Mouse (Mus musculus) B cell, adult 2 months (primary cell): ENCODE measurements around the gene Alg9.
"Not testable (repeated sequence)": the region's sequence is repeated elsewhere in the genome, so short reads cannot be mapped to it uniquely, and the experiment has no call there.

Source experiments
- DNase-seq, 2 experiments: peaks; one replicate each; pipeline ENCODE4 v3.0.0; 2022

The Alg9 gene

DNA sequence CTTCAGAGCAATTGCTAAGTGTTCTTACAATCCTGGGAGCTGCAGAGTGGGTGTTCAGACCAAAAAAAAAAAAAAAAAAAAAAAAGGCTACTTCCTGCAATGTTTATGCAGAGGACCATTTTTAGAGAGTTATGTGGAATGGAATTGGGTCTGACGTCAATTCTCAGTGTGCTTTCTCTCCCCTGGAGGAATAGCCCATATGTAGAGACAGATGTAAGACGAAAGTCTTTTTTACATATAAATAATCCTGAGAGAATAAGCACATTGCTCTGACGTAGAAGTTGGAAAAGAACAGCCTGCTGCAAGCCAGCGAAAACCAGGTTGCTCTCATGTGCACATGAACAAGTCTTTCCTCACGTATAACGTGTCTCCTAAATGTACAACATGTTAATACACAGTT, 44.9 kb downstream of the Alg9 start:
- no peak for DNase-seq

DNA sequence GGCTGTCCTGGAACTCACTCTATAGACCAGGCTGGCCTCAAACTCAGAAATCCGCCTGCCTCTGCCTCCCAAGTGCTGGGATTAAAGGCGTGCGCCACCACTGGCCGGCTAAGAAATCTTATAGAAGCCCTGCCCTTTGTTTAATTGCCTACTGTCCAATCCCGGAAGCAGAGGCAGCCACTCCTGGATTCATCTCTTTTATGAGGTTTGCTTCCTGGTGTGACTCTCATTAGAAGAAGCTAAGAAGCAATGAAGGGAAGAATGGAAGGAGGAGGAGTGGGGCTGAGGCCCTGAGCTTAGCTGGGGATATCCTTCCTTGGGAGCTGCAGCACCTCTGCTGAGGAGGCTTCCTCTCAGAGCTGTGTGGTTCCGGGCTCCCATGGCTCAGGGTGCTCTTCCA, 46.8 kb downstream of the Alg9 start:
- no peak for DNase-seq

DNA sequence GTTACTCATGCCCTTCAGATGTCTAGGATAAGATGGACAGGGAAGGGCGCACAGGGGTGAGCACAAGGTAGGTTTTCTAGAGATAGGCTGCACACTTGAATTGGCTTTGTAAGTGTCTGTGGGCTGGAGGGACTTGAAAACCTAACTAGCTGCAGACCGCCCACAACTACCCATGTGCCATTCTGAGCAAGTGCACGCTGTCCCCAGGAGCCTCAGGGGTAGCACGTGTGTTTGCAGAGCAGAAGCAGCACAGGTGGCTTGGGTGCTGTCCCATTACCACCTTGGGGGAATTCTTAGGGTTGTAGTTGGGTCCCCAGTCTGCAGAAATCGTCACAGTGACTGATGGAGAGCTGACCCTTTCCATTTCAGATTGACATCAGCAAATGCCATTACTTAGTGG, 47.4 kb downstream of the Alg9 start:
- DNase-seq: no peak

DNA sequence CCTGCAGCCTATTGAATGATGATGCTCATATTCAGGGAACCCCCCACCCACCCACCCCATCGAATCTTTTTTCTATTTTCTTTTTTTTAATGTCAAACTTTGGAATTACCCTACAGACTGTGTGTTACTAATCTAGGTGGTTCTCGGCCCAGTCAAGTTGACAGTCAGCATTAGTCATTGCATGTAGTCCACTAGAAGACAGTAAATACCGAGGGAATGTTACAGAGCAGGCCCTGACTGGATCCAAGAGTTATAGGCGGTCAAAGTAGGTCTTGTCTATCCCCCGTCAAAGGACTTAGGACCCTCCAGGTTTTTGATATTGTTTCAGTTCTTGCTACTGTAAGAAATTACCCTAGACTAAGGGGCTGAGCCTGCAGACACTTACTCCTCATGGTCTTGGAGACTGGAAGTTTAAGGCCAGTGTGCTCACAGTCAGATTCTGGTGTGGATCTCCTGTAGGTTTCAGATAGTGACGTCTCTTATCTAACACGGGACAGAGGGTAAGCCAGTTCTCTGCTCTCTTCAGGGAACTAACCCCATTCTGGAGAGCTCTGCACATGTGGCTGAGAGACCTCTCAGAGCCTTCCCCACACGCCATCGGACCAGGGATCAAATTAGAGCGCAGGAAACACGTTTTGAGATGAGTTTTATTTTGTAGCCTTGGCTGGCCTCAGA, 49.1 kb downstream of the Alg9 start:
- no peak for DNase-seq

DNA sequence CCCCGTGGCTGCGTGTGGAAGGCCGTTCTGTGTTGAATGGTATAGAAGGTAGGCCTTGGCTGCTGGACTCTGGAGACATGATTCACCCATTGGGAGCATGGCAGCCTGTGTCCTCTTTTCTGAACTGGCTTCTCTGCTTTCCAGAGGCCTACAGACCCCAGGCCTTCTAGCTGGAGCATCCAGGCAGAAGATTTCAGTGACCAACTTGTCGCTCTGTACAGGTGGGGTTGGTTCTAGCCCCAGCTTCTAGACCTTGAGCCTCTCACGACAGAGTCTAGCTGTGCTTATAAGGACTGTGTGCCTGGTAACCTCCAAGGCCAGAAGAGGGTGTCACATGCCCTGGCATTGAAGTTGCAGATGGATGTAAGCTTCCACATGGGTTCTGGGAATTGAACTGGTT, 56.7 kb downstream of the Alg9 start:
- DNase-seq: no peak

DNA sequence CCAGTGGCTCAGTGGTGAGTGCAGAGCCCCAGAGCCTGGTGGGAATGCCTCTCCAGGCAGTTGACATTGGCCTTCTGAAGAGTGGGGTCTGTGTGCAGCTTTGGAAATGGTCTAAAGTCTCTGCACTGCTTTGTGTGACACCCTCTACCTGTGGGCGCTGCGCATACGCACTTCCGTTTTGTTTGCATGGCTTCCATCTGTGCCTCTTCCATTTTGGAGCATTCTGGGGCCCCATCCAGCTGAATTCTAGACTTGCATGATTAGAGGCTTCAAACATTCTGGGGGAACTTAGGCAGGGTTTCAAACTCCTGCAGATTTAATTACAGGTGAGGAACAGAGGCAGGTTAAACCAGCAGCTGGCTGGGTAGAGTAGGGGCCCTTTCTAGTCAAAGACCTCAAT, 57.3 kb downstream of the Alg9 start:
- DNase-seq: no peak

DNA sequence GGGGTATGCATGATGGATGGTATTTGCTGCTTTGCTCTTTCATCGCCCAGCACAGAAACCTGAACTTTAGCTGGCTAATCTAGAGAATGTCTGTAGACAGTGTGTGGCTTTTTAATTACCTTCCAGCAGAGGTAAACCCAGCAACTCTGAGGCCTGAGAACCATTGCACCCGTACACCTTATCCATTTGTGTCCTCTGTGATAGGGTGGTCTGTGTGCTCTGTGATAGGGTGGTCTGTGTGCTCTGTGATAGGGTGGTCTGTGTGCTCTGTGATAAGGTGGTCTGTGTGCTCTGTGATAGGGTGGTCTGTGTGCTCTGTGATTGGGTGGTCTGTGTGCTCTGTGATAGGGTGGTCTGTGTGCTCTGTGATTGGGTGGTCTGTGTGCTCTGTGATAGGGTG, 57.8 kb downstream of the Alg9 start:
- DNase-seq: not testable (repeated sequence)

DNA sequence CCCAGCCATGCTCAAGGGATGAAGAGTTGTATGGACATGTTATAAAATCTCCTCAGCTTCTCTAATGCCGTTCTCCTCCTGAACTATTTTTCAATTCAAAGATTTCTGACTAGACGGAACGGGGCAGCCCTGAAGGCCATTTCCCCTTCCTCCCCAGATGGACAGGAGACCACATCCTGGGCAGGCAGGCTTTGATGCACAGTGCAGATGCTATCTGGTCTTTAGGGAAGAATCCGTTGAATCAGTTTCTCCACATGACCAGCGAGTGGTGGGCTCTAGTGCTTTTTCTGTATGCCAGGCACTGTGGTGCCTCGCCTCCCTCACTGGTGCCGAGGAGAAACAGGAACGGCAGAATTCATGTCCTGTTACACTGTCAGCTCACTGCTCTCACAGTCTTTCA, 59.0 kb downstream of the Alg9 start:
- DNase-seq: peak in 1 of 2 experiments; percentile 16

DNA sequence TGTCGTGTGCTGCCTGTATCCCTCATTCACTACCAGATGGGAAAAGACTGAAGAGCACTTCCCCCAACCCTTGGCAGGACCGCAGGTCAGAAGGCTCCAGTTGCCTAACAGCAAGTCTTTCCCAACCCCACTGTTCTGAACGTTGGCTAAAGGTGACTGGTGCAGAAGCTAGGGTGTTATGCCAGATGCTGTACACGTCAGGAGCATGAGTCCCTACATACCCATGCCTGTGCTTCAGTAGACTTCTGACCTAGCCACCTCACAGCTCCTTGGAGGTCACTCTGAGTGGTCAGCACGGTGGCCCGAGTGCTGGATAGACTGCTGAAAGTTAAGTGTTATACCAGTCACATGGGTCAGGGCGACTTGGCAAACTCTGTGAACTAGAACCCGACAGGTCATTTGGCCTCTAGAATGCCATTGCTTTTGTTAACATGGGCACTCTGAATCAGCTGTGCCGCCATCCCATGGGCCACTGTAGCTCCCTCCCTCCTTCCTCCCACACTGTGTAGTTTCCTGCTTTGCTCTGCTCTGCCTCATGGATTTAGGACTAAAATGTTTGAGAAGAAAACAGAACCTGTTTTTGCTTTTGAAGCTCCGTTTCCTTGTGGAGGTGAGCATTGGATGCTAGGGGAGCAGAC, 60.4 kb downstream of the Alg9 start:
- no peak for DNase-seq

DNA sequence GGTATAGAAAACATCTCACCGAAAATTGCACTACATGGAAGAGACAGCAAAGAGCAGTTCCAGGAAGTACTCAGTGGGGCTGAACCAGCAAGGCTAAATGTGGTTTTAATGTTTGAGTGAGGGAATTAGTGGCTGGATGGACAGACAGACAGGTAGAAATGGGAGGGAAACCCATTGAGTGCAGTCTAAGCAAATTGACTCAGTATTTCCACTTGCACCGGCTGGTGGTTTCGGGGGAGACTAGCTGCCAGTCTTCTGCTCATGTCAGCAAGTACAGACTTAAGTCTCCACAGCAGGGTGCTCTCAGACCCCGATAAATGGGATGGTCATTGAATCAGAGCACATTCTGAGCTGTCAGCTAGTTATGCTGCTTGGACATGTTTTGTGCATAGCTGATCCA, 61.3 kb downstream of the Alg9 start:
- no peak for DNase-seq

DNA sequence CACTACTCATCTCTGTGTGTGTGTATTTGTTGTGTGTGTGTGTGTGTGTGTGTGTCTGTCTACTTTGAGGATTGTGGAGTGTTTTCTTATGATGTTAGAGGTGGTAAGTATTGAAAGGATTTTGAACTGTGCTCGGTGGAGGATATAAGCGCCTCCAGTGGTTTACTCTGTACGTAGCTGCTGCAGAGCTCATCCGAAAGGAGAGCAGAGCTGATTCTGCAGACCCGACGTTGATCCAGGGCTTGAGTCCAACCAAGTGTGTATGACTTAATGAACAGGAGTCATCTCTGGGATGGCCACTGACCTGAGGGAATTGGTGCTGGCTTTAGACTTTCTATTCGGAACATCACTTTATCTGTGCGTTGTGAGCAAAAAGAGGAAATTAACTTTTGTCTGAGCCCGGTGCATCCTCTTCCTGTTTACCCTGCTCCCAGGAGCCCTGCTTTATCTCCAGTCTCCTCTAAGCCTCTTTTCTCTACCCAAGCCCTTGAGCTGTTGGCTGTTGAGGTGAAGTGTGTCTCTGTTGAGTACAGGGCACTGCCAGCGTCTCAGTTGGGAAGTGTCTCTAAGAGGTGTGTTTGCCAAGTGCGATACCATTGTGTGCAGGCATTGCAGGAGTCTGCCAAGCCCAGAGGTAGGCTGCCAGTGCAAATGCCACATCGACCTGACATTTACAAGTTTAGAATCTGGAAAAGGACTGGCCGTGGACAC, 66.4 kb downstream of the Alg9 start:
- DNase-seq: peak; percentile 43 to 46

DNA sequence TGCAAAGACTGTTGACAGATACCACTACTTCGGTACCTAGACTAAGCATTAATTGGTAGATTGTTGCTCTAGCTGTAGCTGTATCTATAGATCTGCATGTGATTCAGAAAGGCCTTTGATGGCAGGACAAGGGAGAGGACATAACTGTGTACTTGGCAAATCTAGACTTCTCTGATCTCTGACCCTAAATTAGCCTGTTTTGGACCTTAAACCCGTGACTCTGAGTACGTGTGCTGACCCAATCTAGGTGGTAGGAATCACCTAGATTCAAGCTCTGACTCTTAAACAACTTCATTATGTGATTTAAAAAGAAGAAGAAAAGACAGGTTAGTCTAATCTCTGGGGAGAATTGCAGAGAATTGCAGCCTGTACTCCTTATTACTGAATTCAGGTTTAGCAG, 70.3 kb downstream of the Alg9 start, which contains the start of gene Ppp2r1b:
Gene Ppp2r1b, plus strand, starts transcription at position 221 of the 400 bp plus-strand sequence.
- DNase-seq: no peak

DNA sequence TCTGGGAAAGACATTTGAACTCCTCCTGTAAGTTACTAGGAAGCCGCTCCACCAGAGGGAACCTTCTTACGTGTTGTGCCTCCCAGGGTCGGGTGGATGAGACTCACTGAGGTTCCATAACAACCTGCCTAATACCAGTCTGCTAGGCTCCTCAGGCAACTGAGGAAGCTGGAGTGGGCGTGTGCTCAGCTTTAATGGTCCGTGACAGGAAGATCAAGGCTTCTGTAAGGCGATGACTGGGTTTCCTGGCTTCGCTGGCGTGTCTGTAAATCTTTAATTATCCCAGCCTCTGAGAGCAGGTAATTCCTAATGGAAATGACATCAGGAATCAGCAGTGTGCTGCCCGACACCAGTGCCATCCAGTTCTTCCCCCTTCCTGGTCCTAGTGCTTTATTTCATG, 70.7 kb downstream of the Alg9 start:
- DNase-seq: no peak

DNA sequence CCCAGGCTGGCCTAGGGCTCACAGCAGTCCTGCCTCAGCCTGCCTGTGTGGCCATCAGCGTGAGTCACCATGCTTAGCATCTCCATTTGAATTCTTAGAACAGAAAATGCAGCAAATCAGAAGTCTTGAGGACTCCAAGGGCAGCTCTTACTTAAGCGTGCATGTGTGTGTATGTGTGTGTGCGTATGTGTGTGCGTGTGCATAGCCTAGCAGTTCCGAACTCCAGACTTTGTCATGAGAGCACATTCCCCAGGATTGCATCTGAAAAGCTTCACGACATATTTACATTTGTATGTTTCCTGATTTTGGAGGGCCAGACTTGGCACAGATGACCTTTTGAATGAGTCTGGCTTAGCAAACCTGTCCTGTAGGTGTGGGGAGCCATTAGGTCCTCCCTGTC, 72.3 kb downstream of the Alg9 start:
- no peak for DNase-seq

DNA sequence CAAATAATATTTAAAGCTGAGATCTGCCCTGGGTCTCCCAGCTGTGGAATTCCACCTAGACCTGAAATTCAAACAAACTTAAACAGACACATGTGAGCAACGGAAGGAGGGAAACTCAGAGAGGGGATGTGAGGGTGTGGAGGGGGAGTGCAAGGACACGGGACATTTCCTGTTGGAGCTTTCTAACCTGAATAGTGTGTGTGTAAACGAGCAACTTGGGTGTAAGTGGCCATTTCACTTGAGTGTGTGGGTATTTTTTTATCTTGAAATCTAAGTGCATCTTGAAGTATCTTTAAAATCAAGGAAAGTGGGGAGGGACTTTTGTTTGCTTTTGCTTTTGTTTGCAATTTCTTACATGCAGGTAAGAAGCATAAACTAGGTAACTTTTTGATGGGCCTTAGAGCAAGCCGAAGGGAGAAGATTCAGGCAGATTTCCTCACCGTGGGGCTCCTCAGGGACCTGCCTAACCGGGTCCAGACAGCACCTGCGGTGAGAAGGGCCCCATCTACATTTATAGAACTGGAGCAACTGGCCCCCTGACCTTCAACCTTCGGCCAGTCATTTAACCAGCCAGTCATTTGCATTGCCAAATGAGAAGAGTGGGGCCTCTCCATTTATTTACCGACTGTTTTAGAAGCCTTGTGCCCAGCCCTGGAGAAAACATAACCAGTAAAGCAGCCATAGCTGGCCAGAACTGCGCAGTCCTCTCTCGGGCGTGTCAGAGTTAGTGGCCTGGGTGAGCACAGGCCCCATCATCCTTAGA, 73.0 kb downstream of the Alg9 start:
- DNase-seq: no peak

DNA sequence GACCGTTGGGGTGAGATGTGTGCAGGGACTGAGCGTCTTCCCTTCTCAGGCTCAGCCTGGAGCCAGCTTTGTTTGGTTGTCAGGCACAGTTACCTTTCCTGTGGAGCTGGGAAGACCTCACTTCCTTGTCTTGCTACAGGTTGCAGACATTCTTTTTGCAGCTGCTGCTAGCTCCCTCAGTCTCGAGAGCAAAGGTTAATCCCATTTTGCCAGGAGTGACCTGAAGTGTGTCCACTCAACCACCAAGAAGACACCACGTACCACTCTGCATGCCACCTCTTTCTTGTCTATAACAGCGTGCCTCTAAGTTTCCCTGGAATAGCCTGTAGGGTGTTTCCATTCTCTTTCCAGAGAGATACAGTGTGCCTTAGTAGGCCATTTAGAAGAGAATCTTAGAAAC, 74.0 kb downstream of the Alg9 start:
- DNase-seq: no peak

DNA sequence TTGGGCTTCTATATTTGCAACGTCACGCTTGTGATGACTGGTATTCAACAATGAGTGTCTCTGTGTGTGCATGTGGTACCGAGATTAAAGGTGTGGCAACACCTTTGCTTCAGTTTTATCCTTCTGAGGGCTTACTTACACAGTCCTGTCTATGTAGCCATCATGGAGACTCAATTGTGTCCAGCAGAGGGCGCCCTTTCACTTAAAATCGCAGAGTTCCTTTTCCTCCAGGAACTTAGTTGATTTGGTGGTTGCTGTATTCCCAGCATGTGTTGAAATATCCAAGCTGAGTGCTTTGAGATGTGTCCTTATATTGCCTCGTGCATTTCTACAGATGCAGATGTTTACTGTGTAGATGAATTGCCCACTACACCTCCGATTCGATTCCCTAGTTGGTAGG, 74.4 kb downstream of the Alg9 start:
- peak; percentile 82 to 83 for DNase-seq

DNA sequence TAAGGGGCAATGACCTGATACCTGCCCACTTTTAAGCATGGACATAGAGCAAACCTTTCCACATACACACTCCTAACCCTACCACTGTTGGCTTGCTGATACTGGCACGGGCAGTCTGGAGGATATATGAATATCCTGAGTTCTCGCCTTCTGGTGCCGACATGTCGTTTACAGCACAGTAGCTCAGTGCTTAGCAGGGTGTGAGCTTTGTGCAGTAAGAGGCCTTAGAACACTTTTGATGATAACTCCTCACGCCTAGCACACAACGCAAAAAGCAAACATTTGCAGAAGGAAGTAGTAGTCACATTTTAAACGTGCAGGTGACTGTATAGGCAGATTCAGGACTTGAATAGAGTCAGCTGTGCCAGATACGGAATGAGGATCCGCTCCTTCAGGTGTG, 74.9 kb downstream of the Alg9 start:
- no peak for DNase-seq

DNA sequence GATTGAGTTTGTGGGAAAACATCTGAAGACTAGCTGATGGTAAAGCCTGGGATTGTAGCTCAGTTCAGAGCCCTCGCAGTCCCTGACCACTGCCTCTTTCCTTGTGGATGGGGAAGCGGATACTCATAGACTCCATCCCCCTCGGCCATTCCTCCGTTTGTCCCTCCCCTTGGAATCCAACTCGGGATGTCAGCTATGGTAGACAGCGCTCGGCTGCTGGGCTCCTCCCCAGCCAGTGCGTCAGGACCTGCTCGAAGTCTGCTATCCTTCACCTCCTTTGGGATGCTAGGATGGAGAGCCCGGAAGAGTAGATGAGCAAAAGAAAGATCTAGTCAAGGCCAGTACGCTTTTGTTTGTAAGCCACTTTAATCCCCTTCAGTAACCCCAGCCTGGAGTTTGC, 75.5 kb downstream of the Alg9 start:
- DNase-seq: no peak

DNA sequence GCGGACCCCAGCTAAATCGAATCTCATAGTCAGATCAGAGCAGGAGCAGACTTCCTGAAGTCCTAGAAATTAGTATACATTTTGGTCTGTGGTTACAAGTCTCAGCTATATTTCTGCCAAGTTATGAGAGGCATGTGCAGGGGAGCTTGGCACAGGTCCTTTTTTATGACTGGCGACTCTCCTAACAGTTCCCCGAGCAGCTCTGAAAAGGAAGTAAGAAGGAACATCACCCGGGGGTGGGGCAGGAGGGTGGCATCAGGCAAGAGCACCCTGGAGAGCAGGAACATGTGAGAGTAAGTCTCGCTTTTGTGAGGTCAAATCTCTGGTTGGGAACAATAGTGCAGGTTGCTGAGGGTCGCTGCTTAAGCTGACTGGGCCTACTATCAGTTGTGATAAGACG, 75.9 kb downstream of the Alg9 start:
- peak; percentile 21 to 24 for DNase-seq

DNA sequence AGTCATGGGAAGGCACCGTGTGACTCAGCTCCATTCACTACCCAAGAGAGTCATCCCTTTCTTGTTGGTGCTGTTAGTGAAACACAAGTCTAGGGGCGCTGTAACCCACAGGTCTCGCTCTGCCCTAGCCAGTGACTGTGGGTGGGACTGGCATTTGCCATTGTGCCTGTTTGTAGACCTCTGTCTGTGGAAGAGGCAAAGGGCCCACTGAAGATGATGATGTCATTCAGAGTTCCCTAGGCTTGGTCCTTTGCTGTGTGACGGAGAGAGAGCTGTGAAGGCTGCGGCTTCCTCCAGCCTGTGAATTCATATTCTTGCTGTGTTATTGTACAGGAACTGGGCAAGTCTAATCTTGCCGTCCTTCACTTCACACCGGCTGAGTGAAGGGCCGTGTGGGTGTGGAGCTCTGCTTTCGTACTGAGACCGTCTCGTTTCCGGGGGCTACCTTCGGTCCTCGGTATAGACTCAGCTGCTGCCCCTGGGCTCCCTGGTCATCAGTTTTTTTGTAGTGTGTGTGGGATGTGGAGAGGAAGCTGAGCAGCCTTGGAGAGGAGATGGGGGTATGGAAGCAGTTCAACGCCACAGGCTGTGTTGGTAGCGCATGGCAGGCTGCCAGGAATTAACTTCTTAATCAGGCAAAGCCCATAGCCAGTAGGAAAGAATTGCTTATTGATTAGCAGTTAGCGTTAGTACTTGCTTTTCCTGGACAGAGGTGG, 78.0 kb downstream of the Alg9 start:
- DNase-seq: peak; percentile 13 to 17

DNA sequence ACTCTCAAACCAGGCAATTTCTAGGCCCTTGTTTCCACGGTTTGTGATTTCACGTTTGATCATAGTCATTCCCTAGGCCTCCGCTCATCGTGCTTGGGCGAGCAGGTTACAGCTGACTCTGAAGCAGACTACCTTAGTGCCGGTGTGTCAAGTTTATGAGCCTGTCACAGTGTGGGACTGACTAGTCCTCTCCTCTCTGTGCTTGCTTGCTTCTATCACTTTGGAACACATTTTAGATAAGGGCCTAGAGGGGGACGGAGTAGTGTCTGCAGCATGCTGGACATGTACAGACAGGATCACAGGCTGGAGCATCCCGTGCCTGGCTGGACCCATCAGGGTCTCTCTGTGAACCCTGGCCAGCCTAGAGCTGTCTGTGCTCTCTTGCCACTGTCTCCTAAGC, 79.6 kb downstream of the Alg9 start:
- no peak for DNase-seq
